Mouse (Mus musculus) MEL (cell line): ENCODE measurements around the gene Txnrd2. TPM values are rescaled to one million over a fixed set of nuclear protein-coding genes. Genes with fewer than 3 reads are reported as not detected.

ENCODE experiments used
- DNase-seq: peaks from one replicate; pipeline ENCODE4 v3.0.0; 2011; ENCODE audit warnings: low read depth, low spot score
- H3K27ac ChIP-seq: 2 replicates; pipeline ENCODE4 v1.5.1; 2012; ENCODE audit warnings: low read depth, mild to moderate bottlenecking, control low read depth, low read length, moderate library complexity; ENCODE audit not compliant: control insufficient read depth
- H3K27me3 ChIP-seq, 2 experiments: fragments of 150-350 bp in 1 of 2; sonication (generic) in 1 of 2; 2 replicates each; pipeline ENCODE4 v1.6.1; 2012; ENCODE audit warnings: low read length in 2 of 2, mild to moderate bottlenecking in 2 of 2, improper control_type of control experiment in 1 of 2, moderate library complexity in 1 of 2; ENCODE audit not compliant: insufficient read depth in 2 of 2, control insufficient read depth in 1 of 2
- H3K36me3 ChIP-seq, 2 experiments: 2 replicates each; pipeline ENCODE4 v1.6.1; 2012 to 2014; ENCODE audit warnings: low read length in 2 of 2, improper control_type of control experiment in 1 of 2, inconsistent platforms in 1 of 2, mild to moderate bottlenecking in 1 of 2; ENCODE audit not compliant: insufficient read depth in 2 of 2, control insufficient read depth in 1 of 2
- H3K4me1 ChIP-seq, 2 experiments: fragments of 150-350 bp in 1 of 2; sonication (generic) in 1 of 2; 2 replicates each; pipeline ENCODE4 v1.6.1; 2012; ENCODE audit warnings: low read length in 2 of 2, improper control_type of control experiment in 1 of 2, mild to moderate bottlenecking in 1 of 2; ENCODE audit not compliant: insufficient read depth in 2 of 2, control insufficient read depth in 1 of 2
- H3K4me3 ChIP-seq, 2 experiments: fragments of 150-350 bp in 1 of 2; sonication (generic) in 1 of 2; 2 replicates each; pipeline ENCODE4 v1.5.1; 2012; ENCODE audit warnings: low read depth in 2 of 2, low read length in 2 of 2, mild to moderate bottlenecking in 2 of 2, moderate library complexity in 2 of 2, control low read depth in 1 of 2, improper control_type of control experiment in 1 of 2; ENCODE audit not compliant: control insufficient read depth in 1 of 2, insufficient read depth in 1 of 2
- H3K79me2 ChIP-seq: 2 replicates; pipeline ENCODE4 v1.6.1; 2012; ENCODE audit warnings: mild to moderate bottlenecking, low read length, moderate library complexity; ENCODE audit not compliant: control insufficient read depth, poor library complexity, insufficient read depth
- H3K9ac ChIP-seq: 2 replicates; pipeline ENCODE4 v1.6.1; 2012; ENCODE audit warnings: low read depth, mild to moderate bottlenecking, control low read depth, low read length, moderate library complexity; ENCODE audit not compliant: control insufficient read depth, poor library complexity, severe bottlenecking
- H3K9me3 ChIP-seq: fragments of 150-350 bp; sonication (generic); replicated peaks from 2 replicates; pipeline ENCODE4 v1.6.1; 2012; ENCODE audit warnings: mild to moderate bottlenecking, low read length, improper control_type of control experiment, moderate library complexity; ENCODE audit not compliant: insufficient read depth
- BHLHE40 ChIP-seq: IDR thresholded peaks from 2 replicates; pipeline ENCODE4 v1.6.1; 2012; ENCODE audit warnings: low read depth, mild to moderate bottlenecking, inconsistent platforms, low read length, improper control_type of control experiment, borderline replicate concordance
- CHD1 ChIP-seq: IDR thresholded peaks from 2 replicates; pipeline ENCODE4 v1.6.1; 2012; ENCODE audit warnings: low read depth, mild to moderate bottlenecking, inconsistent platforms, low read length, improper control_type of control experiment
- CTCF ChIP-seq, 3 experiments: IDR thresholded peaks in 2 of 3; conservative IDR thresholded peaks in 1 of 3; 2 replicates each; pipeline ENCODE4 v1.5.1; 2011 to 2012; ENCODE audit warnings: low read length in 3 of 3, low read depth in 2 of 3, mild to moderate bottlenecking in 2 of 3, improper control_type of control experiment in 1 of 3, inconsistent platforms in 1 of 3, mixed read lengths in 1 of 3, moderate library complexity in 1 of 3; ENCODE audit not compliant: control insufficient read depth in 1 of 3, insufficient read depth in 1 of 3, poor library complexity in 1 of 3, severe bottlenecking in 1 of 3
- E2F4 ChIP-seq: IDR thresholded peaks from 2 replicates; pipeline ENCODE4 v1.6.1; 2011; ENCODE audit warnings: low read depth, low read length, improper control_type of control experiment, borderline replicate concordance
- ETS1 ChIP-seq: IDR thresholded peaks from 2 replicates; pipeline ENCODE4 v1.6.1; 2012; ENCODE audit warnings: low read depth, mild to moderate bottlenecking, inconsistent platforms, low read length, improper control_type of control experiment, moderate library complexity
- JUND ChIP-seq: IDR thresholded peaks from 2 replicates; pipeline ENCODE4 v1.6.1; 2011; ENCODE audit warnings: low read depth, mild to moderate bottlenecking, improper control_type of control experiment, low read length
- KAT2A ChIP-seq: conservative IDR thresholded peaks from 2 replicates; pipeline ENCODE4 v1.6.1; 2012; ENCODE audit warnings: low read depth, low read length, improper control_type of control experiment, inconsistent platforms
- MAFK ChIP-seq: IDR thresholded peaks from 2 replicates; pipeline ENCODE4 v1.6.1; 2011; ENCODE audit warnings: low read depth, mild to moderate bottlenecking, low read length, improper control_type of control experiment, borderline replicate concordance
- MAZ ChIP-seq: IDR thresholded peaks from 2 replicates; pipeline ENCODE4 v1.6.1; 2012; ENCODE audit warnings: low read depth, mild to moderate bottlenecking, inconsistent platforms, low read length, improper control_type of control experiment
- MEF2A ChIP-seq: IDR thresholded peaks from 2 replicates; pipeline ENCODE4 v1.6.1; 2014; ENCODE audit warnings: low read depth, mild to moderate bottlenecking, inconsistent platforms, low read length, improper control_type of control experiment; ENCODE audit not compliant: poor library complexity, insufficient replicate concordance, severe bottlenecking; ENCODE audit errors: extremely low read depth
- MYB ChIP-seq: IDR thresholded peaks from 2 replicates; pipeline ENCODE4 v1.6.1; 2011; ENCODE audit warnings: mild to moderate bottlenecking, low read depth, low read length, improper control_type of control experiment
- MYC ChIP-seq: IDR thresholded peaks from 2 replicates; pipeline ENCODE4 v1.6.1; 2011; ENCODE audit warnings: low read depth, mild to moderate bottlenecking, low read length, improper control_type of control experiment, moderate library complexity
- NRF1 ChIP-seq: IDR thresholded peaks from 2 replicates; pipeline ENCODE4 v1.6.1; 2014; ENCODE audit warnings: low read depth, mild to moderate bottlenecking, inconsistent platforms, low read length, improper control_type of control experiment, moderate library complexity; ENCODE audit not compliant: poor library complexity, insufficient read depth, severe bottlenecking
- POLR2AphosphoS2 ChIP-seq: IDR thresholded peaks from 2 replicates; pipeline ENCODE4 v1.6.1; 2011; ENCODE audit warnings: low read length, improper control_type of control experiment
- POLR2AphosphoS5 ChIP-seq: IDR thresholded peaks from 2 replicates; pipeline ENCODE4 v1.6.1; 2012; ENCODE audit warnings: low read depth, borderline replicate concordance, mild to moderate bottlenecking, inconsistent platforms, low read length, moderate library complexity, mixed read lengths
- RAD21 ChIP-seq: IDR thresholded peaks from 2 replicates; pipeline ENCODE4 v1.6.1; 2011; ENCODE audit warnings: mild to moderate bottlenecking, low read depth, low read length, improper control_type of control experiment
- RCOR1 ChIP-seq: IDR thresholded peaks from 2 replicates; pipeline ENCODE4 v1.6.1; 2012; ENCODE audit warnings: low read depth, mild to moderate bottlenecking, inconsistent platforms, low read length, improper control_type of control experiment
- SIN3A ChIP-seq: IDR thresholded peaks from 2 replicates; pipeline ENCODE4 v1.6.1; 2012; ENCODE audit warnings: low read length, improper control_type of control experiment, inconsistent platforms
- SMC3 ChIP-seq: IDR thresholded peaks from 2 replicates; pipeline ENCODE4 v1.6.1; 2011; ENCODE audit warnings: low read depth, low read length, improper control_type of control experiment
- TBP ChIP-seq: IDR thresholded peaks from 2 replicates; pipeline ENCODE4 v1.8.0; 2011; ENCODE audit warnings: low read depth, low read length, improper control_type of control experiment
- TCF12 ChIP-seq: IDR thresholded peaks from 2 replicates; pipeline ENCODE4 v1.6.1; 2014; ENCODE audit warnings: low read depth, mild to moderate bottlenecking, inconsistent platforms, low read length, improper control_type of control experiment, moderate library complexity
- UBTF ChIP-seq: IDR thresholded peaks from 2 replicates; pipeline ENCODE4 v1.6.1; 2012; ENCODE audit warnings: low read depth, mild to moderate bottlenecking, inconsistent platforms, low read length, improper control_type of control experiment, moderate library complexity, borderline replicate concordance; ENCODE audit not compliant: insufficient read depth
- USF2 ChIP-seq, 2 experiments: IDR thresholded peaks; 2 replicates each; pipeline ENCODE4 v1.6.1; 2011 to 2012; ENCODE audit warnings: improper control_type of control experiment in 2 of 2, low read length in 2 of 2, borderline replicate concordance in 1 of 2, inconsistent platforms in 1 of 2, low read depth in 1 of 2, mild to moderate bottlenecking in 1 of 2; ENCODE audit not compliant: insufficient read depth in 1 of 2
- ZKSCAN1 ChIP-seq: IDR thresholded peaks from 2 replicates; pipeline ENCODE4 v1.6.1; 2012; ENCODE audit warnings: low read depth, mild to moderate bottlenecking, inconsistent platforms, low read length, improper control_type of control experiment, moderate library complexity
- polyA plus RNA-seq, 2 experiments: library from polyadenylated mRNA; stranded (reverse) in 1 of 2; unstranded in 1 of 2; fragments of >175 nt in 1 of 2; fragments of >200 nt in 1 of 2; gene quantifications; 2 replicates each; pipeline versions ENCODE4 v1.2.1 to v1.2.4; 2012; ENCODE audit warnings: low replicate concordance in 2 of 2, low read depth in 1 of 2; ENCODE audit not compliant: insufficient read length in 2 of 2, insufficient read depth in 1 of 2, missing spikeins in 1 of 2
- total RNA-seq: library from RNA; depleted of rRNA; stranded (reverse); fragments of 300-350 nt; gene quantifications from 2 replicates; pipeline ENCODE4 v1.2.3, GENCODE M21; 2012

Txnrd2 gene
- total and polyA plus RNA-seq, 3 experiments, result 31.2 to 46.8 TPM; not detected in 1

GRCm38 (mm10) chr16:18518091-18518490, 91.9 kb downstream of the Txnrd2 start:
- no peaks in the 10 kb centered on the region for H3K79me2 ChIP-seq
- no peak overlapping the region for H3K9ac ChIP-seq
- H3K9me3 ChIP-seq, result no peaks in the 10 kb centered on the region
- H3K4me1 ChIP-seq, result no peaks in the 10 kb centered on the region
- DNase-seq, result no peak
- H3K27me3 ChIP-seq, result no peaks in the 10 kb centered on the region
- H3K27ac ChIP-seq, result no peak overlapping the region
- TF ChIP-seq BHLHE40 (no peak), RAD21 (peak; percentile 12), KAT2A (no peak), CTCF (IDR thresholded peaks at IDR 0.05 in 2 of 3, conservative IDR thresholded peaks at IDR 0.05 in 1 of 3; ENCODE audit: control insufficient read depth in 1 of 3, insufficient read depth in 1 of 3, low read depth in 2 of 3, low read length in 3 of 3, poor library complexity in 1 of 3, severe bottlenecking in 1 of 3) (peak in 1 of 3 experiments; percentile 21; a peak in 1 of 6 replicates)
- TF ChIP-seq, all 39 proteins: peak for 2
- Histone ChIP-seq H3K4me3 (no peak overlapping the region), H3K36me3 (no peaks in the 10 kb centered on the region; a peak in 1 of 4 replicates)

- no peak for TF ChIP-seq USF2 (IDR thresholded peaks at IDR 0.05; ENCODE audit: borderline replicate concordance in 1 of 2, insufficient read depth in 1 of 2, low read depth in 1 of 2, low read length in 2 of 2)
- no peak for TF ChIP-seq UBTF
- TF ChIP-seq ZKSCAN1, result no peak
- TF ChIP-seq MEF2A, result no peak
- TF ChIP-seq TBP, result no peak
- no peak for TF ChIP-seq ETS1
- no peak for TF ChIP-seq SMC3
- no peak for TF ChIP-seq RCOR1
- no peak for TF ChIP-seq KAT2A
- TF ChIP-seq, all 39 proteins: peak for 0
- Histone ChIP-seq H3K79me2 (no peaks in the 10 kb centered on the region), H3K4me3 (no peak overlapping the region), H3K27ac (no peak overlapping the region), H3K9ac (no peak overlapping the region), H3K36me3 (no peaks in the 10 kb centered on the region), H3K4me1 (no peaks in the 10 kb centered on the region), H3K27me3 (no peaks in the 10 kb centered on the region), H3K9me3 (no peaks in the 10 kb centered on the region)
- no peak for DNase-seq
Measured at GRCm38 (mm10) chr16:18523563-18524245, 97.5 kb downstream of the Txnrd2 start.

- DNase-seq, result no peak
- H3K36me3 ChIP-seq, result no peaks in the 10 kb centered on the region
- TF ChIP-seq JUND (no peak), UBTF (no peak), E2F4 (no peak), MAZ (no peak), NRF1 (no peak), MYC (no peak), TCF12 (no peak), MYB (no peak), ZKSCAN1 (no peak), POLR2AphosphoS5 (no peak), MEF2A (no peak), POLR2AphosphoS2 (no peak), KAT2A (no peak), CHD1 (no peak), MAFK (no peak), SIN3A (no peak)
Measured at GRCm38 (mm10) chr16:18528656-18529055, 102.5 kb downstream of the Txnrd2 start.

More at GRCm38 (mm10) chr16:18528656-18529055, 102.5 kb downstream of the Txnrd2 start:
- Histone ChIP-seq H3K27ac (no peak overlapping the region), H3K27me3 (no peaks in the 10 kb centered on the region), H3K4me3 (no peak overlapping the region), H3K9ac (no peak overlapping the region), H3K4me1 (no peaks in the 10 kb centered on the region), H3K9me3 (no peaks in the 10 kb centered on the region), H3K79me2 (no peaks in the 10 kb centered on the region)
